Mouse (Mus musculus) heart, postnatal 14 days (tissue): Measurements from ENCODE around the gene Dmtf1. TPM values are rescaled to one million over a fixed set of nuclear protein-coding genes. Genes with fewer than 3 reads are reported as not detected.
"Not testable (repeated sequence)": the region's sequence is repeated elsewhere in the genome, so short reads cannot be mapped to it uniquely, and the experiment has no call there.

Source experiments
- DNase-seq, 2 experiments: peaks; one replicate each; pipeline ENCODE4 v3.0.0; 2021 to 2022
- intact Hi-C: fragments of 180-260 bp; cut with DNase I; formaldehyde crosslinking; loops from one replicate; pipeline ENCODE4 v1.15.1; 2025
- long read RNA-seq, 2 experiments: library from polyadenylated mRNA; stranded (forward); transcript quantifications; one replicate each; pipeline ENCODE4 v2.0.0; 2021
- total RNA-seq, 2 experiments: library from RNA; stranded (reverse); gene quantifications; 2 replicates each; pipeline ENCODE4 v1.2.3; 2021

Dmtf1 gene
- total RNA-seq, result 10 to 100 TPM; 17.2 to 17.3 TPM
- long read RNA-seq, experiment 1, transcript Dmtf1-202 (17 exons, 3,498 nt), result major isoform, 9 of 19 reads
- long read RNA-seq, experiment 1, transcript Dmtf1-201 (18 exons, 3,806 nt), result minor isoform, 5 of 19 reads
- long read RNA-seq, experiment 1, partial matches to known transcripts, result 2 of 19 reads
- long read RNA-seq, experiment 1, other reads (novel, unspliced or antisense), result 3 of 19 reads
- long read RNA-seq, experiment 2, transcript Dmtf1-201 (18 exons, 3,806 nt), result major isoform, 5 of 11 reads
- long read RNA-seq, experiment 2, partial matches to known transcripts, result 1 of 11 reads
- long read RNA-seq, experiment 2, other reads (novel, unspliced or antisense), result 1 of 11 reads

DNA sequence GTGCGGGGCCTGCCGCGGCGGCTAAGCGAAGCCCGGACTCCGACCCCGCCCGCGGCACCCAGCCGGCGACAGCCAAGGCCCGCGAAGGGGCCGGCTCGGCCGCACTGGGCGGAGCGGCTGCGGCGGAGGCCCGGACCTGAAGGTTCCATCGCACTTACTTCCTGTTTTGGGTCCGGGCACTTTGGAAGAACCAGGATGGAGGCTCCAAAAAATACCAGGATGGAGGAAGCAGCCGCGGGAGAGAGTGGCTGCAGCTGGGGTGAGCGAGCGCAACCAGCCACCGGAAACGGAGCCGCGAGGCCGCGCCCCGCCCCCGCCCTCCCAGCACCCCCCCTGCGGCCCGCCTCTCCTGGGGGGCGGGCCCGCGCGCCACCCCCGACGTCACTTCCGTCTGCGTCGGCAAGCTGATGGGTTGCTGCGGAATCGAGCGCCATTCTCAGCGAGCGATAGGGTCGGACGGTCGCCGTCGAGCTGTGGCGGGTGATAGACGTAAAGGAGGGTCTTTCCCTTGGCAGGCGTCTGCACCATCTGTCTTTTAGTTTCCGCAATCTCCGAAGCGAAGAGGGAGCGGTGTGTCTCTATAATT lies at the start of gene Dmtf1:
TSS of gene Dmtf1 (minus strand) at position 321 of the 586 bp plus-strand sequence.
- DNase-seq, result peak; percentile 90 to 93
- intact Hi-C loops, result loop anchor here (2.0 kb wide), 1 partner anchor 165 kb away; the partner anchor contains the start of gene Crot

DNA sequence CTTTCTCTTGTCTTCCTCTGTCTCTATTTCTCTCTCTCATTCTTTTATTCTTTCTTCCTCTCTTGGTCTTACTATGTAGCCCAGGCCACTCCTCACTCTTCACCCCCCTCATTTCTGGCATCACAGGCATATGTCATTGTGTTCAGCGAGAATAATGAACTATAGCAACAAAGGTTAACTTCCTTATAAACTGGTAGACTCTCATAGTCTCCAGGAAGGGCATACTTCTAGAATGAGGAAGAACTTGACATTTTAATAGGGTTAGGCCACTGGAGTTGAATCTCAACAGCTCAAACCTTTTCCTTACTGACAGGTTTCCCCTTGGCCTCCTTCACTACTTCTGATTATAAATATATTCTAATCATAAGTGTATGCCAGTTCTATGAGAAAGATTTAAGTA lies 24.9 kb upstream of the Dmtf1 start:
- DNase-seq, result no peak
- intact Hi-C loops, result no loop called here

DNA sequence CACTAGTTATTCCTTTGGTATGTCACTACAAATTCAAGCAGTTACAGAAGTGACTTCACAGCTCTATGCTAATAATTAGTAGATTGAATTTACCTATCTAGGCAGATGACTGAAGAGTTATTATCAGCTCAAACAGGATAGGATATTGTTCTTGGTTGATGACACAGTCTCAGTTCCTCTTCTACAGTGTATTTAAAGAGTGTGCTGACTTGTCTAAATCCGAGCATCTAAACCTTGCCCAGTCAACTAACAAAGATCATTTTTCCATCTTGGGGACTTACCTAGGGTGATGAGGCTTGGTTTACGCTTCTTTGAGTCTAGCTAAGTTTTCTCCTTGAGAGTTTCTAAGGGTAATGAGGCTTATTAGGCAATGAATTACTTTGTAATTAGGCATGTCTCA lies 11.7 kb upstream of the Dmtf1 start:
- DNase-seq, result no peak

DNA sequence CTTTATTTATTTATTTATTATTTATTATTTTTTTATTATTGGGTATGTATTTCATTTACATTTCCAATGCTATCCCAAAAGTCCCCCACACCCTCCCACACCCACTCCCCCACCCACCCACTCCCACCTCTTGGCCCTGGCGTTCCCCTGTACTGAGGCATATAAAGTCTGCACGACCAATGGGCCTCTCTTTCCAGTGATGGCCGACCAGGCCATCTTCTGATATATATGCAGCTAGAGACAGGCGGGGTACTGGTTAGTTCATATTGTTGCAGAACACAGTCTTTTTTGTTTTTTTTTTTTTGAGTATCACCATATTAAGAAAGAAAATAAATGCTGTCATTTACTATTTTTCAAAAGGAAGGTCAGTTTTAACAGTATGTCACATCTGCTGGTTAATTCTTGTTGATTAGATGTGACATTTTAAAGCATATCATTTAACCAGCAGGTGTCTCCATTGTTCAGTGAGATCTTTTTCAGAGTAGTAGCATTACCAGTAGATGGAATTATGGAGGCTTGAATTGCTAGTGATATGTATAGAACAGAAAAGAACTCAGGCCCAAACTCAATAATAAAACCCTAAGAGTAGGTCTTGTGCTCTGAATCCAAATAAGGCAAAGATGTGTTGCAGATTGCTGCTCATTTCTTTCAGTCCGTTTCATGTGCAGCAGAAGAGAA lies 7.9 kb upstream of the Dmtf1 start:
- not testable (repeated sequence) for DNase-seq
- intact Hi-C loops, result loop anchor here (2.0 kb wide), 1 partner anchor 257 kb away; no protein-coding TSS in a partner anchor

More for the DNA sequence above, 11.7 kb upstream of the Dmtf1 start:
- intact Hi-C loops, result no loop called here

DNA sequence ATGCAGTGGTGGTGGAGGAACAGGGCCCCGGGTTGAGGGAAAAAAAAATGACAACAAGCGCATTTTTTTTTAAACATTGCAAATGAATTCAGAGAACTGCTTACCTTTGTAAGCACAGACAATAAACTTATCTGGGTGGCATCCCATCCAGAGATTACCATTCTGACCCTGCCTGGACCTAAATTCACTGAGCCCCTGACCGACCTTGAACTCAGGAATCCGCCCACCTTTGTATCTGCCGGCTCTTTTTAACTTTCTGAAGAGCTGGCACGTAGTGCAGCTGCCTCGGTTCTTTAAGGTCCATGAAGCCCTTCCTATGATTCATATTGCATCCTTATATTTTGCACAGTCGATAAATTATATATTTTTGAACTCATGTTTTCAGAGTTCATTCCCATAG lies 4.8 kb upstream of the Dmtf1 start:
- no peak for DNase-seq
- intact Hi-C loops, result no loop called here

DNA sequence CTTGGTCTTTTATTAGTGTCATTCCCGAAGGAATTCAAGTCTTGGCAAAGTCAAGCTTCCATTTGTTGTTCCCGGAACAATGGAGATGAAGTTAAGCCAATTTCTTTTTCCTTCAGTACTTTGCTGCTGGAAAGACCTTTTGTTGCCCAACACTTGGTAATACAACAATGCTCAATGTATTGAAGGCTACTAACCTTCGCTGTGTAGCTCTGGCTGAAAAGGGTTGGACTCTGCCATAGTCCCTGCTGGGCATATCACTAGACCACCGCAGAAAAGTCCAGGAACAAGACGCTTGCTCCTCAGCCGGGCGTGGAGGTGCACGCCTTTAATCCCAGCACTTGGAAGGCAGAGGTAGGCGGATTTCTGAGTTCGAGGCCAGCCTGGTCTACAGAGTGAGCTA lies 3.6 kb upstream of the Dmtf1 start:
- DNase-seq, intact Hi-C loops: not testable (repeated sequence)

DNA sequence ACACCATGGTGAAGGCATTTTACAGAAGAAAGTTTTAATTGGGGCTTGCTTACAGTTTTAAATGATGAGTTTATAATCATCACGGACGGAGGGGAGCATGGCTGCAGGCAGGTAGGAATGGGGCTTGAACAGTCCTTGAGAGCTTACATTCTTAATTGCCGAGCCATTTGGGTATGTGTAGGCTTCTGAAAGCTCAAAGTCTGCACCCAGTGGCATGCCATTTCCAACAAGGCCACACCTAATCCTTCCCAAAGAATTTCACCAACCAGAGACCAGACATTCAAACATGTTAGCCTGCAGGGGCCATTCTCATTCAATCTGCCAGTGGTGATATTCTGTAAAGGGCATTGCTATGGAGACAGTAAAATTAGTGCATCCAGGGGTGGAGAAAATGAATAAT lies 1.8 kb upstream of the Dmtf1 start:
- DNase-seq, result no peak
- intact Hi-C loops, result no loop called here

DNA sequence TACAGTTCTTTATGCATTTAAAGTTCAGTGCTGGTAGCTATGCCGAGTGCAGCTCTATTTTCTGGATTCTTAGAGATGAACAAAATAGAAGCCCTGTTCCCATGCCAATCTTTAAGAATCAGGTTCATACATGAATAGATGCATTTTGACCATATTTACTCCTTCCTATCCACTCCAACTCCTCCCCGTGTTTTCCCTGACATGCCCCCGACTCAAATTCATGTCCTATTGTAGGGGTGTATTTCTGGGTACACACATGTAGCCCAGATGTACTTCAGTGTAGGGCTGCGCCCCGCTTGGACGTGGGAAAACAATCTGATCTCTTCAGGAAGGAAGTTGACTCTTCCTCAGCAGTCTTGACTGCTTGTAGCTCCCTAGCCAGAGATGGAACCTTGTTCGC lies 512 bp upstream of the Dmtf1 start:
- peak; percentile 6 to 19 for DNase-seq
- intact Hi-C loops, result no loop called here

DNA sequence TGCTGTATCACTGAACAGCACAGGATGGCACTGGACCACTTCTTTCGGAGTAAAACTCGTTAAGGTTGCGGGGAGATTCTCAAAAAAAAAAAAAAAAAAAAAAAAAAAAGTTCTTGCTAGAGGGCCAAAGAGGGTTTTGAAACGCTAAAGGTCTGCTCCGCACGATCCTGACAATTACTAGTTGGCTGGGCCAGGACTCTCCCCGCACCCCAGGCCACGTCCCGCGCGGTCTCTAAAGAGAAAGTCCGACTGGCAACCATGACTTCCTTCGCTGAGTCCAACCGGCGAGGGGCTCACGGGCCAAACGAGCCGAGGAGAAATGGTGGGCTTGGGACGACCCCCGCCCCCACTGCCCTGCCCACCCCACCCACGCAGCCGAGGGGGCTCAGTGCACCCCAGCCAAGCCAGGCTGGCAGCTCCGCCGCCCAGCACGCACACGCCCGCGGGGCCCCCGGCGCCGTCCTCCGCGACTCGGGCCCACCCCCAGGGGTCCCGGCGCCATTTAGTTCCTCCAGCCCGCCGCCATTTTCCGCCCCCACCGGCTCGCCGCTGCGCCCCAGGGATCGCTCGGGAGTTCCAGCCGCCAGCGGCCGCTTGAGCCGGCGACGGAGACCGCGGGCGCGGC lies 633 bp downstream of the Dmtf1 start:
- peak in 1 of 2 experiments; percentile 41 for DNase-seq
- intact Hi-C loops, result loop anchor here (2.0 kb wide), 1 partner anchor 164 kb away; the partner anchor contains the start of gene Crot

DNA sequence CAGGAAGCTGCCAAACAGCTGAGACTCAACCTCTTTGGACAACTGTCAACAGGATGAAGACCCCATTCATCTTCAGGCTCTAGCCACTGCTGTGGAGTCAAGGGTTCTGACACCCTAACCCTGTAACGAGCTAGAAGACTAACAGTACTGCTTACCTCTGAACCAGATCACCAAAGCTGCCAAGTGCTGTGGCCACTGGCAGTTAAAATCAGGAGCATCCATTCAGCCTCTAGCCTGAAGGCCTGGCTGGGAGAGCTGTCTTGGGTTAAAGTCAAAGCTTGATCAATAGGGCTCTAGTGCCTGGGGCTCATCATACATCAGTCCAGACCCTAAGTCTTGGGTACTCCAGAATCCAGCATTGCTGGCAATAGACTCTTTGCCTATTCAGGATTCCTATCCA lies 4.2 kb downstream of the Dmtf1 start:
- intact Hi-C loops, result loop anchor here (5.0 kb wide), 1 partner anchor 50 kb away; no protein-coding TSS in a partner anchor

DNA sequence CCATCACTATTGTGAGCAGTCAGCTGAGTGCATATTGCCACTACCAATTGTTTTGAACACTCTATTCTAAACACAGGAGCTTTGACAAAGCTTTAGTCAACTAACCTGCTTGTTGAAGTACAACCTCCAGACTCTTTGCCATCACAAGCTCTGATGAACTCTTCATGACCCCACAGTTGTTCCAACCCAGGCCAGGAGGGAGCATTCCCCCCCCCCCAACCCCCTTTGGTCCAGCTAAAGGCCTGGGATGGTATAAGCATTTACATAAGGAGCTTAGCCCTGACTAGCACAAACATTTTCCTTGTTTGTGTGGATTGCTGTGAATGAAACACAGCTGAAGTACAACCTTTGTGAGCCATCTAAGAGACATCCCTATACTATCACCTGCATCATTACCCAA lies 4.8 kb downstream of the Dmtf1 start:
- DNase-seq, result no peak
- intact Hi-C loops, result loop anchor here (5.0 kb wide), 1 partner anchor 49 kb away; no protein-coding TSS in a partner anchor

More for the DNA sequence above, 4.2 kb downstream of the Dmtf1 start:
- DNase-seq, result no peak

DNA sequence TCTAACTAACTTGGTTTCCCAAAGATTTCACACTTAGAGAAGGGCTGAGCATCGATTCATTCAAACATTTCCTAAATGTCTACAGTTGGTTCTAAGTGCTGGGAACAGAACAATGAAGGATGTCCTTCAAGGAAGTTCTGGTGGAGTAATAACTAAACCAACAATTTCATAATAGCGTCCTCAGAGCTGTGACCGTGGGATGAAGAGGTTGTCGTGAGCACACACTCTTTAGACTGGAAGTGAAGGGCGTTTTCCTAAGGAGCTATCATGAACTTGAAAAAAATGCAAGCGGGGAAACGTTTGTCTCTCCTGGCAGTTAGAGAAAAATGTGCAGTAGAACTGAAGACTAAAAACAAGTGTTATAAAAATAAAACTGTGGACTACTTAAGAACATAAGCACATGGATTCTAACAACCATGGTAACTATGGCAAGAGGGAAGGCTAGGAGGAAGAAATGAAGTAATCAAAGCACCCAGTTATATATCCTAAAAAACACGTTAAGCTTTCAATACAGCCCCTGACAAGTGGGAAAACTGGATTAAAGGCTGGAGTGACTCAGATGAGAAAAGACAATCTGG lies 12.2 kb downstream of the Dmtf1 start:
- no peak for DNase-seq
- intact Hi-C loops, result no loop called here

DNA sequence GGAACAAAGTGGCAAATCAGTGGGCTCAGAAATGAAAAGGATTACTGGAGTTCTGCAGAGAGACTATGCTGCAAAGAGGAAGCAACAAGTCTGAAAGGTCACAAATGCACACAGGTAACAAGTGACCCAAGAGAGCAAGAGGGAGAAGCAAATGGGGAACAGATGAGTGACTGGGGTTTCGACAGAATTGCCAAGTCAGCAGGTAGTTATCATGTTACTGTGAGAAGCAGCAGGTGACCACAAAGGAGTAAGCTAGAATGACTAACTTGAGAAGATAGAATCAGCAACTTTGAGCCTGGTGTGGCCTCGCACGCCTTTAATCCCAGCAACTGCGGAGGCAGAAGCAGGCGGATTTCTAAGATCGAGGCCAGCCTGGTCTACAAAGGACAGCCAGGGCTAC lies 19.2 kb downstream of the Dmtf1 start:
- intact Hi-C loops, result no loop called here
- no peak for DNase-seq

DNA sequence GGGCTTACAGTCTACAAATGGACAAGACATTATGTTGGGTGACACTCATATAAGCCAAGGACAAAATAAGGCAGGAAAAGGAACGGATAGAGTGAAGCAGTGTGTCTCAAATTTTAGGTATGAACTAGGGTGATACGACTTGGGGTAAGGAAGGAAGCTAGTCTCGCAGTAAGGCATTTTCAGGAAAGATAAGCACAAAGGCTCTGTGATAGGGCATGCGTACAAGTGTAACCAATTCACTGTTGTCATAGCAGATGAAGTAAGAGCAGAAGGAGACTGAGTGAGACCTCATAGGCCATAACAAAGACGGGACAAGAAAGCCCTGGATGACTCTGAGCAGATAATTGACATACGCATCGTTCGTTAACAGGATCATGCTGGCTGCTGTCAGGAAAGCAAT lies 20.9 kb downstream of the Dmtf1 start:
- intact Hi-C loops, result no loop called here
- DNase-seq, result no peak

DNA sequence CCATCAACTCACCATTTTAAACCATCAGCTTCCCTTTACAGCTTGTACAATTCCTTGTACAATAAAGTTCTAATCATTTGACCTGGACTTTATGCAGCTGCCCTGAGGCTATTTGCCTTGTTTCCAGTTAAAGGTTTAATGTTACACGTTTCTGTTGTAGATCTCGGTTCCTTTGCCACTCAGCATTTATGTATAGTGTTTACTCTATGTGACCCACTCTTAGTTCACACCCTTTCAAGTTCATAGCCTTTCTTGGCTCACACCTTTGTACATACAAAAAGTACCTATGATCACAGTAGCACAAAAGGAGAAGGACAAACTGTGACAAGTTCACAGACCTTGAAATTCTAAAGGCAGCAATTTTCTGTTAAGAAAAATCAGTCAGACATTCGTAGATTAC lies 26.0 kb downstream of the Dmtf1 start:
- intact Hi-C loops, result no loop called here

DNA sequence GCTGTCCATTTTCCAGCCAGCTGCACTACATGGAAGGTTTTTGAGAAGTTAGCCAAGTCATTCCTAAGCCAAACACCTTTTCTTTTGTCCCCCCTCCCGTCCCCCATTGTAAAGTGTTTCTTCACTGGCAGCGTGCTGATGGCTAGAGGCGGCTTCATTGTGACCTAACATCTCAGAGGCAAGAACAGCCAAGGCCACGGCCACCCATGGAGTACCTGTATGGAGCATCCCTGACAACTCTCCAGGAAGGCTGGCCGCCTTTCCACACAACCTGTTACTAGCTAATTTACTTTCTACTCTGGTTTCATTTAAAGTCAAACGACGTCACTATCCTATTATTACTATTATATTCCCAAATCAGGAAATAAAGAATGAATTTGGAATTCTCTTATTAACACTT lies 29.8 kb downstream of the Dmtf1 start:
- intact Hi-C loops, result no loop called here
- DNase-seq, result no peak

More for the DNA sequence above, 26.0 kb downstream of the Dmtf1 start:
- no peak for DNase-seq

DNA sequence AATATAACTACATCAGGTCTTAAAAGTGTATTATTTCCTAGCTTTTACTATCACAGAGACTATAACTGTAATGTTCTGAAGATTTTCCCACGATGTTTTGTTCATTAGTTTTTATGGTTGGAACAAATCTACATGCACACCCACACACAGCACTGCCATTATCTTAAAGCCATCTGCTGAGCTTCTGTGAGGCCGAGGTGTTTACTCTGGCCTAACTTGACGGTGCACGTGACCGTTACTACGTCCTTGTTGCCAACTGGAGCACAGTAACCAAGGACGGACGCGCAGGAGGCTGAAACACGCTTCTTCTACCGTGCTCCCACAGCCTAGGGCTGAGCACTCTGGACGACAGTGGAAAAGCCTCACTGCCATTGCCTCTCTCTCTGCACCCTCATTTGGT lies 33.0 kb downstream of the Dmtf1 start:
- intact Hi-C loops, result no loop called here
- no peak for DNase-seq

DNA sequence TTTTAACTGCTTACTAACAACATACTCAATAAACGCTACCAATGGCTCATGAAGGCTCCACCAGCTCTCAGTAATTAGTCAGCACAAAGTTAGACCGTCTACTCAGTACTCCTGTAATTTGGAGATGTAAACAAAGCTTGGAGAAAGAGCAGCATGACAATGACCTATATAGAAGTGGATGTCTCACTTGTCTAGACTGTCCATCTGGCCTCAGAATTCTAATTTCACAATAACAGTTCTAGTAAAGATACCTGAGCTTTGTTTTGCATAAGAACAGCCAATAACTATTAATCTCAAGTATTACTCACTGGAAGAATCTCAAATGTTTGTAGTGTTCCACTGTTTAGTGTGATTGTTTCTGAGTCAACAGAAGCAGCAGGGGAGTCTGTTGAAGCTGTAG lies 37.4 kb downstream of the Dmtf1 start:
- no peak for DNase-seq
- intact Hi-C loops, result no loop called here

DNA sequence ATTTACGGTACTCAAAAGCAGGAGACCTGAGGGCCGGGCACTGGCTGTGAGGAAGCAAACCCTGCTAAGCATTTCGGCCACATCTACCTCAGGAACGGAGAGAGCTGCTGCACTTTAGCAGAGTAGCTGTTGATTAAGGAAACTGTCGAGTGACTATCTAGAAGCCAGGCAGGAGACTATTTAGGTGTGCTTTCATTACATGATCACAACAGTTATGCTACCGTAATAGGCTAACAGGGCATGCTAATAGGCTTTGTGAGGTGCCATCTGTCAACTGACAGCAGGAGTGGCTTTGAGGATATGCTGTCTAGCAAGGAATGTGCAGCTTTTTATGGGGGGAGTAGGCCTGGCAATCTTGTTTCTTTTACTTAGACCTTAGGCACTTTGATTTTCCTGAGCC lies 47.4 kb downstream of the Dmtf1 start:
- no peak for DNase-seq
- intact Hi-C loops, result loop anchor here (5.0 kb wide), 2 partner anchors 172 to 247 kb away; no protein-coding TSS in a partner anchor

DNA sequence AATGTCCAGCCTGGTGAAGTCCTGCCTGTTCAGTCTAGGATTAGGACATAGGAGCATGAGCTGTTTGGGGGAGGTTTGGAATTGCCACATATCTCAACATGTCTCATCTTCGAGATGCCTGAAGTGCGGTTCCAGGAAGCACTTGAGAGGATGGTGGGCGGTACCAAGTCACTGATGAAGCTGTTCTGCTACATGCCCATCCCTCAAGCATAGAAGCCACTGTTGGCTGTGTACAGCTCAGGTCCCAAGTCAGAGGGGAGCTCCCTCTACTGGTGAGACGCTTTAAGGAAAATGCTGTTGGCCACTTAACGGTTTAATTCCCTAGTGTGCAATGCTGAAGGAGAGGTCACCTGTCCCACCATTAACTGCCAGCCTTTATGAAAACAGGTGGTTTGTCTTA lies 49.8 kb downstream of the Dmtf1 start:
- intact Hi-C loops, result loop anchor here (2.0 to 5.0 kb wide), 3 partner anchors 39 to 244 kb away; no protein-coding TSS in a partner anchor
- peak; percentile 49 to 70 for DNase-seq
